Mouse (Mus musculus): ENCODE data around the gene Svs6.
"Not testable (repeated sequence)": the region's sequence is repeated elsewhere in the genome, so short reads cannot be mapped to it uniquely, and the experiment has no call there.

- not testable (repeated sequence) for TF ChIP-seq POLR2A (IDR thresholded peaks at IDR 0.05; ENCODE audit: insufficient read depth, low read length); CTCF (IDR thresholded peaks at IDR 0.05; ENCODE audit: low read depth, low read length)
Observed at GRCm38 (mm10) chr2:164315460-164315859, 1.1 kb upstream of the Svs6 start.

Measured in ES-Bruce4 (cell line).